Mouse (Mus musculus) T-helper 17 cell (primary cell): Measurements from ENCODE around the gene Agbl2.

Experiments
- in situ Hi-C, 2 experiments: fragments of 300-600 bp; cut with MboI, MseI; formaldehyde crosslinking; loops; 1 replicate in 1 of 2; 2 replicates in 1 of 2; pipeline ENCODE4 v1.15.1; 2025; ENCODE audit warnings: high pct_unique_total_duplicates in 2 of 2

Agbl2 gene

GRCm38 (mm10) chr2:90810751-90811150 is 28.2 kb downstream of the Agbl2 start:
- in situ Hi-C loops: loop anchor here in 1 of 2 experiments (25.0 kb wide), 1 partner anchor 773 kb away; the partner anchor contains the start of genes Olfr1264 and Olfr1265

GRCm38 (mm10) chr2:90815266-90815665 is 32.7 kb downstream of the Agbl2 start:
- in situ Hi-C loops: loop anchor here in 1 of 2 experiments (25.0 kb wide), 1 partner anchor 778 kb away; the partner anchor contains the start of genes Olfr1264 and Olfr1265

GRCm38 (mm10) chr2:90816144-90816543 is 33.6 kb downstream of the Agbl2 start:
- in situ Hi-C loops: loop anchor here in 1 of 2 experiments (25.0 kb wide), 1 partner anchor 779 kb away; the partner anchor contains the start of genes Olfr1264 and Olfr1265

DNA sequence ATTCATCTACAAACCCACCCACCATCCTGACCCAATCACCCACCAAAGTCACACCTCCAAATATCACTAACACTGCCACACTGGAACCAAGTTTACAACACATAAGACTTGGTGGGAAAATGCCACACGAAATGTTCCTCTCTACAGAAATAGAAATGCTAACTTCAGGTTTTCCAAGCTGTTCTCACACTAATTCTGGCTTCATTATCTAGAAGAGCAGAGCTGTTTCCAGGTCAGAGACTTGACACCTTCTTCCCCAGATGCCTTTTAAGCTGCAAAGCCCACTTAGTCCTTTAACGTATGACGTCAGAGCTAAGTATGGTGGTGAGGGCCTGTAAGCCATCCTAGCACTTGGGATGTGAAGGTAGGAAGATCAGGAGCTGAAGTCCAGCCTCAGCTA is 36.2 kb downstream of the Agbl2 start:
- in situ Hi-C loops: loop anchor here in 1 of 2 experiments (25.0 kb wide), 1 partner anchor 781 kb away; the partner anchor contains the start of genes Olfr1264 and Olfr1265

DNA sequence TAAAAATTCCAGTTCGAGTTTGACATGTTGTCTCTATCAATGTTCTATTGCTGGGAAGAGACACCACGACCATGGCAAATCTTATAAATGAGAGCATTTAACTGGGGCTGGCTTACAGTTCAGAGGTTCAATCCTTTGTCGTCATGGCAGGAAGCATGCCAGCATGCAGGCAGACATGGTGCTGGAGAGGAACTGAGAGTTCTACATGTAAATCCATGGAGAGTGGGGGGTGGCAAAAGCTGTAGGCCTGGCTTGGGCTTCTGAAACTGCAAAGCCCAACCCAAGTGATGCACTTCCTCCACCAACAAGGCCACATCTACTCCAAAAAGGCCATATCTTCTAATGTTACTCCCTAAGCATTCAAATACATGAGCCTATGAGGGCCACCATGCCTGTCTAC is 38.4 kb downstream of the Agbl2 start:
- in situ Hi-C loops: loop anchor here in 1 of 2 experiments (25.0 kb wide), 1 partner anchor 784 kb away; the partner anchor contains the start of genes Olfr1264 and Olfr1265

- in situ Hi-C loops: loop anchor here in 1 of 2 experiments (25.0 kb wide), 1 partner anchor 786 kb away; the partner anchor contains the start of genes Olfr1264 and Olfr1265
Measured at GRCm38 (mm10) chr2:90822978-90823377, 40.5 kb downstream of the Agbl2 start.

- in situ Hi-C loops: loop anchor here in 1 of 2 experiments (25.0 kb wide), 1 partner anchor 786 kb away; the partner anchor contains the start of genes Olfr1264 and Olfr1265
Measured at GRCm38 (mm10) chr2:90823781-90824180, 41.3 kb downstream of the Agbl2 start.

GRCm38 (mm10) chr2:90824528-90824927 is 42.0 kb downstream of the Agbl2 start:
- in situ Hi-C loops: loop anchor here in 1 of 2 experiments (25.0 kb wide), 1 partner anchor 787 kb away; the partner anchor contains the start of genes Olfr1264 and Olfr1265

GRCm38 (mm10) chr2:90825515-90826172 is 43.1 kb downstream of the Agbl2 start:
- in situ Hi-C loops: no loop called here

DNA sequence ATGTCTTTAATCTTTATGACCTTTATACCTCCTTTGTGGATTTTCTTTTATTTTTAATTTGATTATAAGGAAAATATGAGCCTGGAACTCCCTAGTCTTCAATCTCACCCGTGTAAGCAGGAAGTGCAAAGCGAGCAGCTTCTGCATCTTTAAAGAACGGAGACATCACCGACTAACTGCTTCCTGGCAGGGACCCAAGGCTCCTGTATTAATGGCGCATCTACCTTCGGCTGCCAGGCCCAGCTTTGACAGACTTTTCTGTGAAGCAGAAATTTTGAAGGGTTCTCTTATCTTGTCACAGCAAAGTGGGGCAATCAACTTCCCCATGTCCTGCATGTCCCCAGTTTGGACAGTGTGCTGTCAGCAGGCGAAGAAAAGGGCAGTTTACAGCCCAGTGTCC is 46.2 kb downstream of the Agbl2 start:
- in situ Hi-C loops: no loop called here

DNA sequence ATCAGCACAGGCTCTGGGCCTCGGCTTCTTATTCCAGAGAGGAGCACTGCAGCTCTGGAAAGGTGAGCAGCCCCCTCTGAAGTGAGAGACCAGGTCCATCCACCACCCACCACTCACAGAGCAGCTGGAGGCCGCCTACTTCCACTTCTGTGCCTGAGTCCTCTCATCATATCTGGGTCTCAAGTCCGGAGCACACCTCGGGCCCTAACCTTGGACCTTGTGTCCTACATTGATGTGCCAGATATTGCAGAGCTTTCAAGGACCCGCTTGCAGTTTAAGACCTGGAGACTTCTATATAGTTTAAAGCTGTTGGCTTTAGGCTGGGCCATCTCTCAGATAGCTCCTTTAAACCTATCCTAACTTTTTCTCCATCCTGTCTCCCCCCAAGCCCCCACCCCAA is 51.0 kb downstream of the Agbl2 start:
- in situ Hi-C loops: no loop called here

DNA sequence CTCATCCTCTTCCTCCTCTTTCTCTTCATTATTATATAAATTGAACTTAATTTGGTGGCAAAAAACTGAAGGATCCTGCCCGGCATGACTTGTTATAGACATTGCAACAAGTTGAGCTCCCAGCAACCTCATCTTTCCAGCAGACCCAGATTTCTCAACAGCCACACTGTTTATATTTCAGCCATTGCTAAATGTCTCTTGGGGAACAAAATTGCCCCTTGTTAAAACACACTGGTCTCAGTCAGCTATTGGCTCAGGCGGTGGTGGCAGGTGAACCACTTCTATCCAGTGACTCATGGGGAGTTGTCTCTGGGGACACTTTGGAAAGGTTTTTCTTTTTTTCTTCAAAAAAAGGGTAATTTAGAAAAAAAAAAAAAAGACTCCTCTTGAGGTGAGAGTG is 56.1 kb downstream of the Agbl2 start:
- in situ Hi-C loops: no loop called here

GRCm38 (mm10) chr2:90843666-90844065 is 61.1 kb downstream of the Agbl2 start:
- in situ Hi-C loops: no loop called here

GRCm38 (mm10) chr2:90844262-90844661 is 61.7 kb downstream of the Agbl2 start:
- in situ Hi-C loops: no loop called here

DNA sequence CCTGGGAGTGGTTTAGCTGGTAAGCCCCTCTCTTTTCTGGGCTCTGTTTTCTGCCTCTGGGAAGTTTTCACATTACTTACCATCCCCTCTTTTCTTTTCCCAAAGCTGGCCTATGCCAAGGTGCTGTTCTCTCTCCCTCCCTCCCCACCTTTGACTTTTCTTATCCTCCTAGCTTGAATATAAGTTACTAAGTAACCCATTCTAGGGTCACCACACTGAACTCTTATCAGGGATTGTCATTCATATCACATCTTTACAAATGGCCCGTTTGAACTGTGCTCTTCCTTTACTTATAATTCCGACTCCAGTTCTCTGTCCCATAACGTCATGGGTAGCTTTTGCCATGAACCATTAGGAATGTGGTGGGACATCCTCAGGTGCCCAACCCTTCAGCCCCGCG is 62.7 kb downstream of the Agbl2 start:
- in situ Hi-C loops: no loop called here

DNA sequence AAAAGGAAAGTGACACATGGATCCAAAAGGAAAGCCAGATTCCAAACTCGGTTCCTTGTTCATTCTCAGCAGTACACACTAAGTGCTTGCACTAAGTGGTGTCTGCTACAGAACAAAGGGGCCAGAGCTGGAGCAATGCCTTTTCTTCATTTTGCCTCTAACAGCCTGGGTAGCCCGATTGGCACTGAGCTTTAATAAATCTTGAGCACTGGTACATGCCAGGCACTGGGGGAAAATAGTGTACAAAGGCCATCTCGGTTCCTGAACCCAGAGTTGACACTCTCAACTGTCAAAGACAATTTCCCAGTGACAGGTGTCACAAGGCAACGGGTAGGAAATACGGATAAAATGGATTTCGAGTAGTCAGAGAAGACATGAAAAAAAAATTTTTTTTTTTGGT is 63.6 kb downstream of the Agbl2 start:
- in situ Hi-C loops: no loop called here

DNA sequence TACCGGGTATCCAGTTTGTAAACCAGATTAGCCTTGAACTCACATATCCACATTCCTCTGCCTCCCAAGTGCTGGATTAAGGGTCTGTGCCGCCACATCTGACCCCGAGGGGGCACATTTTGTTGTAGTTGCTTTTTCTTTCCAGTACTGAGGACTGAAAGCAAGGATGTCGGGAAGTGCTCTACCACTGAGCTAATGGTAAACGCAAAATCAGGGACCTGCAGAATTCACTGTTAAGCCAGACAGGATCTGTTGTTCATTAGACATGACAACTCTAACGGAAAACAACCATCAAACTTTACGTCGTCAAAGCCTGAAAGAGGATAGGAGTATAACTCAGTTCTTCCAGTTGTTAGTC is 64.0 kb downstream of the Agbl2 start:
- in situ Hi-C loops: no loop called here

DNA sequence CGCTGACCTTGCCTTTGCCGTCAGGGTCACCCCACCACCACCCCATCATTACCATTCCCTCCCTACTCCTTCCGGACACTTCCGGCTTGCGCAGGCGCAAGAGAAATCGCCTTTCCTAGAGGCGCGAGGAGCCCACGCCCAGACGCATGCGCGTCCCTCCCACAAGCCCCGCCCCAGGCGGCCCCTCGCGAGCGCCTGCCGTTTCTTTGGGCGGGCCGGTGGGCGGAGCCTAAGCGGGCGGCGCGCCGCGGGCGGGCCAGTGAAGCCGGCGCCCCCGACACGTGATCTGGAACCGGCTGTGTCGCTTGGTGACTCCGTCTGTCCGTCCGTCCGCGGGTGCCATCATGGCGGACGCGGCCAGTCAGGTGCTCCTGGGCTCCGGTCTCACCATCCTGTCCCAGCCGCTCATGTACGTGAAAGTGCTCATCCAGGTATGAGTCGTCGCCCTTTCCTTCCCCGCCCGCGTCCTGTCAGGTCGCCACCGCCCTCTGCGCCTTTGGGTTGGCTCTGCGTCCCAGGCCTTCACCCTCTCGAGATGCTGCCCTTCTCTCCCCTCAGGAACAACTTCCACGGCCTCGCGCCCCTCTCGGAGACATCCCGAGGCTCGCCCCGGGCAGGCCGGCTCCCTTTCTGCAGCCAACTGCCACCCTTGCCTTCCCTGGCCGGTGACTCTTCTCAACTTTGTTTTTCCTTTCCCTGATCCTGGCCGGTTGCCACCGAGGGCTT is 64.6 kb downstream of the Agbl2 start, which contains the start of gene Mtch2:
Gene Mtch2, plus strand, starts transcription at position 201 of the 726 bp plus-strand sequence.
- in situ Hi-C loops: no loop called here

GRCm38 (mm10) chr2:90847681-90848050 is 65.1 kb downstream of the Agbl2 start:
- in situ Hi-C loops: no loop called here

DNA sequence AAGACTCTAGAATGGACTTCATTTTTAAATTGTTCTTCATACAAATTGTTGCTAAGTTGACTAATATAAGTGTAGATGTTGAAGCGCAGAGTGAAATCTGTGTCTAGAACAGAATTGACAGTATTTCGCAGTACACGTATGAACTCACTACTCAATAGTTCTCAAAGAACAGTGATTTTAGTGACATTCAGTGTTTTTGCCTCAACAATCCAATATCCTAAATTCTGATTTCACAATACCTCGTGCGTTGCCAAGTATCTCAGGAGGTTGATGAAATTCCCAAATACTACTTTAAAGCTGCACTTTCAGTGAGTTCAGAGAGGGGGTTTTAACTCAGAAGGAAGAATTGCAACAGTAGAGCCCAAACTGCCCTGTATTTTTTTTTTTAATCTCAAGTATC is 65.8 kb downstream of the Agbl2 start:
- in situ Hi-C loops: no loop called here

- in situ Hi-C loops: loop anchor here in 1 of 2 experiments (10.0 kb wide), 1 partner anchor 156 kb away; no protein-coding TSS in a partner anchor
Measured at GRCm38 (mm10) chr2:90850401-90850800, 67.9 kb downstream of the Agbl2 start.

DNA sequence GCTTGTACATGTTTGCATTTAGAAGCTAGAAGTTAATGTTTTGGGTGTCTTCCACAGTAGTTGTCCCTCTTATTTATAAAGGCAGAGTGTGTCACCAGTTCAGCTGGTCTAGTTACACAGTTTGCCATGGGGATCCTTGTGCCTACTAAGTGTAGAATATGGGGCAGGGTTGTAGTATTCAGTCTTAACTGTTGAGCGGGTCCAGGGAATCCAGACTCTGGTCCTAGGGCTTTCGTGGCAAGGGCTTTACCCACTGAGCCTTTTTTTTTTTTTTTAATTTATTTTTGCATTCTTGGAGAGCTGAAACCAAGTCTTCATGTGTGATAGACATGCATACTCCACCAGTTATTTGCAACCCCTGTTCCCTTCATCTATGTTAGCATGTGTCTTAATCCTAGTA is 79.0 kb downstream of the Agbl2 start:
- in situ Hi-C loops: no loop called here
